8 mouse cellular contexts compared by ENCODE assay signal in the genomic region with DNA sequence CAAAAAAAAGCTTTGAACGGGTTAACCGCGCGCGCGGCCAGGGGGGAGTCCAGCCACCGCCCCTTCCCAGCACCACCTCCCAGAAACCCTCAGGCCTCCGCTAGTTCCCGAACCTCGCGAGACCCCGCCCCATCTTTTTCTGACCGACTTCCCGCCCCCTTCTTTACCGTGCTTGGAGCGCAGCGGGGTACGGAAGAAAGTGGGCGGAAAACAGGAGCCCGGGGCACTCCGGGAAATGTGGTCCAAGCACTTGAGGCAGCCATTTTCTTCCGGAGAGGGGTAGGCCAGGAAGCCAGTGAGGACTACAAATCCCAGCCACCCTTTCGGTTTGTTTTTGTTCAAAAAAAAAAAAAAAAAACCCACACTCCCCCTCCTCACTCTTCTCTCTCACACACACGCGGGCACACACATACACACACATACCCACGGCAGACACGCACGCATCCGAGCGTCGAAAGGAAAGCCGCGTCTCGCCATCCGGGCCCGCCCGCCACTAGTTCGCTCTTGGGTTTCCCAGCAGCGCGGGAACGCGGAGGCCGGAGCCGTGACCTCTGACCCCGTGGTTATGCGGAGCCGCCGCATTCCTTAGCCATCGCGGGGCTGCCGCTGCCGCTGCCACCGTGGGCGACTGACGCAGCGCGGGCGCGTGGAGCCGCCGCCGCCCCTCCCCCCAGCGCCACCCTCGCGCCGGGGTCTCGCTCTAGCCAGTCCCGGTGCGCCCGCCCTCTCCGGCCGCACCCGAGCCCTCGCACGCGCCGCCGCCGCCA. TPM values are rescaled to one million over a fixed set of nuclear protein-coding genes. Genes with fewer than 3 reads are reported as not detected.
DNase-seq lines count a peak whose midpoint lies in the region; ATAC-seq and TF ChIP-seq lines count a peak whose summit lies in the region.

A gene (plus strand): TSS at position 376 of the 767 bp plus-strand sequence.

- in situ Hi-C loops in Patski (cut with MboI; ENCODE audit: low pct_unique_long_range_greater_than_20kb), result loop anchor here (25.0 kb wide), 1 partner anchor 242 kb away; no protein-coding TSS in a partner anchor

- peak within 1 kb of the TSS; percentile 98 for H3K27ac ChIP-seq in hindbrain, embryonic 13.5 days

- H3K27me3 ChIP-seq in Patski, result no peaks in the 10 kb centered on the region
- no peaks in the 10 kb centered on the region for H3K27me3 ChIP-seq in hindbrain, embryonic 13.5 days

- peak within 1 kb of the TSS; percentile 83 for H3K4me2 ChIP-seq in hindbrain, embryonic 13.5 days

- DNase-seq in Patski (ENCODE audit: low read depth, low spot score), result peak; percentile 88
- DNase-seq in cerebellum, postnatal 14 days, result peak; percentile 98 to 99
- DNase-seq in frontal cortex, postnatal 14 days (ENCODE audit: low spot score in 2 of 2), result peak; percentile 93 to 98
- DNase-seq in layer of hippocampus, postnatal 25 days (ENCODE audit: extremely low spot score in 1 of 2, low spot score in 1 of 2), result peak; percentile 80 to 88
- peak; percentile 99 for DNase-seq in lung, postnatal 25 days (ENCODE audit: low spot score)
- DNase-seq in retina, embryonic 14.5 days (ENCODE audit: low spot score), result peak; percentile 98
- peak; percentile 94 for DNase-seq in thymus, postnatal 4 days

- H3K9ac ChIP-seq in hindbrain, embryonic 13.5 days, result peak within 1 kb of the TSS; percentile 95

- CTCF ChIA-PET in Patski (lab: Charles Lee), result interaction anchor here (1.3 kb wide), 1 partner anchor 12 kb away, joined by 4 read pairs; no protein-coding TSS in a partner anchor

- peak within 1 kb of the TSS; percentile 88 for H3K4me3 ChIP-seq in hindbrain, embryonic 13.5 days

- peaks cover 41% of the 10 kb centered on the region for H3K4me1 ChIP-seq in hindbrain, embryonic 13.5 days (replicated peaks)

- ATAC-seq in Patski, result peak; percentile 91
- peak; percentile 99 for ATAC-seq in hindbrain, embryonic 13.5 days (ENCODE audit: low FRiP score)

- WGBS in hindbrain, embryonic 13.5 days, result under 1% methylated on average over 69 of the region's 79 CpGs

- no peaks in the 10 kb centered on the region for H3K9me3 ChIP-seq in hindbrain, embryonic 13.5 days

- POLR2A ChIA-PET in Patski (lab: Charles Lee), result interaction anchor here (1.5 to 2.2 kb wide), 2 partner anchors 46 to 100 kb away, joined by 3 to 7 read pairs; no protein-coding TSS in a partner anchor

- H3K36me3 ChIP-seq in hindbrain, embryonic 13.5 days, result no peaks in the 10 kb centered on the region

- TF ChIP-seq CTCF in Patski (IDR thresholded peaks at IDR 0.05), result no peak

RNA-seq across cellular contexts. Expression of the gene that starts here (rescaled TPM):
- polyA plus RNA-seq in Patski (2021), result 35.9 TPM
- polyA plus RNA-seq in hindbrain, embryonic 13.5 days (2015; fragmentation: Nextera tagmentation; extraction: Ambion mirVana), result 10.2 and 10.4 TPM in 2 replicates
- 10 to 100 TPM; 31.6 to 34.0 TPM for total RNA-seq in layer of hippocampus, postnatal 25 days (2021)

Comparison
In these comparisons a context has a peak if more than half of its experiments do, and no peak if none do; other contexts are left out.
1. Peak in every context shown above with its lines: DNase-seq, ATAC-seq, H3K4me3 ChIP-seq and H3K27ac ChIP-seq.